Mouse (Mus musculus) heart, adult 2 months (tissue): ENCODE data around the gene Gstcd.

Experiments used
- CTCF ChIP-seq: fragments of 200-600 bp; IDR thresholded peaks from 2 replicates; pipeline ENCODE4 v1.8.1; 2022; ENCODE audit warnings: antibody characterized with exemption, mild to moderate bottlenecking, moderate library complexity
- POLR2A ChIP-seq: fragments of 200-500 bp; IDR thresholded peaks from 2 replicates; pipeline ENCODE4 v1.6.1; 2011; ENCODE audit warnings: mild to moderate bottlenecking, low read depth, low read length, control low read depth; ENCODE audit not compliant: insufficient read depth

DNA sequence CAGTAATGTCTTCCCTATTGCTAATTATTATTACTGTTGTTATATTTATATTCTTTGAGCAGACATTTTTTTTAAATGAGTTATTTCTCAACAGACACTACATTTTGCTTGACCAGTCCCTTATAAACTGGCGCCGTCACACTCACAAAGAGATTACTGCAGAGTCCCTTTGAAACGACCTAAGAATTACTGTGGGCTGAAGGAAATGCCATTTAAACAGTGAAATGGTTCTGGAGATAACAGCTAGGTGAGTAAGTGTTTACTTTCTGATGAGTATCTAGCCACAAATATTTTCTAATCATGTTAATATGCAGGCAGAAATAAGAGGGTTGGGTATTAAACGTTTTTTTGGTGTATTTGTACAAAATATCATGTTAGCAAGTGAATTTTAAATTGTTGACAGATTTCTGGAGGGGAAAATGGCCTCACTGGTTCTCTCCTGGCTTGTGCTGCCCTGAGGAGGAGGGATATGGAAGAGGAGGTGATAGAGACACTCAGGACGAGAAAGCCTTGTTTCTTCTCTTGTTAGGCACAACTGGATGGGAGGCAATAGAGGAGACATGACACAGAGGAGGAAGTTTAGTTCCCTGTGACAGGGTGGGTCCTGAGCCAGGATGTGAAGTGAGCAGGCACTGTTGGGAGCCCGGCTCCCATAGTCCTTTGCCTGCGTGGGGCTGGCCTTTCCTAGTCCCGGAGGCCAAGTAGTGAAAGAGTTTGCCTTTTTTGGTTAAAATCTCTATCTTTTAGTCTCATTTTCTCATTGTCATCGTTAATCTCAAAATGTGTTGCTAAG lies 126.9 kb downstream of the Gstcd start:
- TF ChIP-seq POLR2A (no peak), CTCF (no peak)
